Mouse (Mus musculus): ENCODE results near the gene Gm47995.

DNA sequence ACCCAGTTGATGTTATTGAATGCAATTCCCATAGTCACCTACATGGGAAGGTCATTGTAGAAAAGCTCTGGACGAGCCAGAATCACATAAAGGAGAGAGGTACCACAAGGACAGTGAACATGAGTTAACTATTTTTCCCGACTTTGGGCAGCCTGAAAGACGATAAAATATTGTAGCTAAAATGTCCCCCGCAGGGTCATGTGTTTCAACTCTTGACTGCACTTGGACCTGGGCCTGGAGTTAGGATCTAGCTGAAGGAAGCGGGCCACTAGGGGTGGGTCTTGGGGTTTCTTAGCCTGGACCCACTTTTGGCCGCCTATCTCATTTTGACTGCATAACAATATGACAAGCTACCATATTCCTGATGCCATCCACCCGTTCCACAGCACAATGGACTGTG, 48.0 kb upstream of the Gm47995 start:
- no peak for TF ChIP-seq CTCF (IDR thresholded peaks at IDR 0.05; ENCODE audit: low read depth, low read length)
- no peak for TF ChIP-seq GATA1 (IDR thresholded peaks at IDR 0.05; ENCODE audit: borderline replicate concordance, low read length)
- TF ChIP-seq TAL1 (conservative IDR thresholded peaks at IDR 0.05; ENCODE audit: low read depth, low read length) = no peak
- TF ChIP-seq GATA2 (IDR thresholded peaks at IDR 0.05; ENCODE audit: borderline replicate concordance, low read depth, low read length) = no peak

Measured in G1E (cell line).